Mouse (Mus musculus) testis, adult 2 months (tissue): ENCODE data around the gene Sipa1l1. TPM values are rescaled to one million over a fixed set of nuclear protein-coding genes. Genes with fewer than 3 reads are reported as not detected.

Source experiments
- H3K27ac ChIP-seq: fragments of 200-500 bp; 2 replicates; pipeline ENCODE4 v1.5.1; 2012; ENCODE audit warnings: low read depth, low read length; ENCODE audit not compliant: control insufficient read depth, insufficient read depth
- H3K27me3 ChIP-seq: fragments of 200-500 bp; 2 replicates; pipeline ENCODE4 v1.6.1; 2012; ENCODE audit warnings: mild to moderate bottlenecking, low read length, moderate library complexity; ENCODE audit not compliant: control insufficient read depth, insufficient read depth
- H3K36me3 ChIP-seq: fragments of 200-500 bp; 2 replicates; pipeline ENCODE4 v1.6.1; 2012; ENCODE audit warnings: mild to moderate bottlenecking, low read length; ENCODE audit not compliant: control insufficient read depth, insufficient read depth
- H3K4me1 ChIP-seq: fragments of 200-500 bp; 2 replicates; pipeline ENCODE4 v1.6.1; 2012; ENCODE audit warnings: low read length; ENCODE audit not compliant: control insufficient read depth, insufficient read depth
- H3K4me3 ChIP-seq: fragments of 200-500 bp; 2 replicates; pipeline ENCODE4 v1.5.1; 2012; ENCODE audit warnings: low read depth, mild to moderate bottlenecking, low read length, moderate library complexity, mixed read lengths; ENCODE audit not compliant: control insufficient read depth
- CTCF ChIP-seq: fragments of 200-500 bp; IDR thresholded peaks from 2 replicates; pipeline ENCODE4 v1.5.1; 2012; ENCODE audit warnings: low read depth, mild to moderate bottlenecking, inconsistent platforms, low read length, moderate library complexity; ENCODE audit not compliant: control insufficient read depth, insufficient read depth, insufficient replicate concordance
- POLR2A ChIP-seq: fragments of 200-500 bp; IDR thresholded peaks from 2 replicates; pipeline ENCODE4 v1.6.1; 2012; ENCODE audit warnings: low read depth, mild to moderate bottlenecking, inconsistent platforms, low read length, moderate library complexity; ENCODE audit not compliant: control insufficient read depth
- polyA plus RNA-seq: library from polyadenylated mRNA; depleted of rRNA; stranded (reverse); fragments of >200 nt; gene quantifications from 2 replicates; pipeline ENCODE4 v1.2.3, GENCODE M21; 2012

Gene Sipa1l1
- polyA plus RNA-seq, 1 experiment, result 19.5 TPM

- Histone ChIP-seq H3K27me3 (no peaks in the 10 kb centered on the region), H3K4me3 (no peak overlapping the region), H3K4me1 (no peaks in the 10 kb centered on the region), H3K27ac (no peak overlapping the region), H3K36me3 (no peaks in the 10 kb centered on the region)
- TF ChIP-seq CTCF (no peak), POLR2A (no peak)
Observed at GRCm38 (mm10) chr12:82458017-82458416, 288.9 kb downstream of the Sipa1l1 start.

GRCm38 (mm10) chr12:82467234-82467633 is 298.1 kb downstream of the Sipa1l1 start:
- no peaks in the 10 kb centered on the region for H3K27me3 ChIP-seq
- H3K4me1 ChIP-seq, result peaks cover 22% of the 10 kb centered on the region
- H3K36me3 ChIP-seq, result no peaks in the 10 kb centered on the region
- H3K27ac ChIP-seq, result no peak overlapping the region
- no peak for TF ChIP-seq CTCF
- no peak for TF ChIP-seq POLR2A
- H3K4me3 ChIP-seq, result no peak overlapping the region

GRCm38 (mm10) chr12:82467641-82468040 is 298.5 kb downstream of the Sipa1l1 start:
- no peak overlapping the region for H3K27ac ChIP-seq
- H3K4me1 ChIP-seq, result peaks cover 22% of the 10 kb centered on the region
- H3K36me3 ChIP-seq, result no peaks in the 10 kb centered on the region
- H3K4me3 ChIP-seq, result no peak overlapping the region
- no peak for TF ChIP-seq POLR2A
- peak; percentile 31; the same call in 1 of the 2 replicates for TF ChIP-seq CTCF
- no peaks in the 10 kb centered on the region for H3K27me3 ChIP-seq

- Histone ChIP-seq H3K27me3 (no peaks in the 10 kb centered on the region), H3K4me3 (no peak overlapping the region), H3K27ac (no peak overlapping the region), H3K4me1 (peaks cover 22% of the 10 kb centered on the region), H3K36me3 (no peaks in the 10 kb centered on the region)
- TF ChIP-seq CTCF, result no peak
- TF ChIP-seq POLR2A, result no peak
Observed at GRCm38 (mm10) chr12:82468416-82468815, 299.3 kb downstream of the Sipa1l1 start.

GRCm38 (mm10) chr12:82469706-82470361 is 300.7 kb downstream of the Sipa1l1 start:
- H3K4me3 ChIP-seq, result peak overlapping the region; percentile 67
- TF ChIP-seq CTCF (peak; percentile 71; the same call in 1 of the 2 replicates), POLR2A (no peak)
- H3K27me3 ChIP-seq, result no peaks in the 10 kb centered on the region
- H3K36me3 ChIP-seq, result no peaks in the 10 kb centered on the region
- H3K27ac ChIP-seq, result no peak overlapping the region
- peaks cover 22% of the 10 kb centered on the region for H3K4me1 ChIP-seq

GRCm38 (mm10) chr12:82470362-82470936 is 301.3 kb downstream of the Sipa1l1 start:
- no peaks in the 10 kb centered on the region for H3K36me3 ChIP-seq
- TF ChIP-seq POLR2A (no peak), CTCF (no peak)
- peaks cover 22% of the 10 kb centered on the region for H3K4me1 ChIP-seq
- peak overlapping the region; percentile 65 for H3K27ac ChIP-seq
- peak overlapping the region; percentile 71 for H3K4me3 ChIP-seq
- H3K27me3 ChIP-seq, result no peaks in the 10 kb centered on the region

- Histone ChIP-seq H3K4me3 (no peak overlapping the region), H3K4me1 (peaks cover 22% of the 10 kb centered on the region), H3K27me3 (no peaks in the 10 kb centered on the region), H3K36me3 (no peaks in the 10 kb centered on the region), H3K27ac (no peak overlapping the region)
- no peak for TF ChIP-seq POLR2A
- no peak for TF ChIP-seq CTCF
Observed at GRCm38 (mm10) chr12:82472796-82473195, 303.7 kb downstream of the Sipa1l1 start.

GRCm38 (mm10) chr12:82473238-82473637 is 304.1 kb downstream of the Sipa1l1 start:
- Histone ChIP-seq H3K36me3 (no peaks in the 10 kb centered on the region), H3K27me3 (no peaks in the 10 kb centered on the region), H3K27ac (no peak overlapping the region), H3K4me3 (no peak overlapping the region), H3K4me1 (peaks cover 22% of the 10 kb centered on the region)
- no peak for TF ChIP-seq POLR2A
- no peak for TF ChIP-seq CTCF
